Mouse (Mus musculus): ENCODE results near the gene Psd. TPM values are rescaled to one million over a fixed set of nuclear protein-coding genes. Genes with fewer than 3 reads are reported as not detected.

Gene Psd
- polyA plus RNA-seq, 1 experiment from 2014 or later, result 12.0 TPM

DNA sequence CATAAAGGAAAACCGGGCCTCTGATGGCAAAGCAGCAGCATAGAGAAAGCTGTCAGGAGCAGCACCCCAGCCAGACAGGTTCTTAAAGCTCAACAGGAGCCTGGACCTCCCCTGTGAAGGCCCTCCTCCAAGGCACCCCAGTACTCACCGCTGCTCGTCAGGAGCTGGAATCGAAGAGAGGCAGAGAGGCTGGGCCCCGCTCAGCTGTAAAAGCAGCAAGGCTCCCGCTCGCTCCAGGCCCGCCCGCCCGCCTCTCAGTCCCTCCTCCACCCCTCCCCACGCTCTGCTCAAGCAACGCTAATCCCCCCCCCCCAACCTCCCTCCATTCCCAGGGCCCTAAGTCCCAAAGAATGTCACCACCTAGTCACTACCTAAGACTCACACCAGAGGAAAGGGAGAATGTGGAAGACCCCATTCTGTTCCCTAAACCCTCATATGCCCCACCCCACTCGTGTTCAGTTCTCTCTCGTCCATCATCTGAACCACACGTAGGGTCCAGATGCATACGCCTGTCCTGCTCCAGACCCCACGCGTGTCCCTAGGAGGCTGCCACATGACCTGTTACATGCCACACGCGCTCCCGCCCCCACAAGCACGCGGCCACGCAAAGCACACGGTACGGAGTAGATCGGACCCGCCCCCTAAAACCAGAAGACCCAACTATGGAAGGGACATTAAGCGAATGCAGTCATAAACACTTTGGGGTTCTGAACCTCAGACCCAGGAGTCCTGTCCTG, 769 bp downstream of the Psd start:
- H3K4me1 ChIP-seq (replicated peaks), result peaks cover 22% of the 10 kb centered on the region
- H3K9me3 ChIP-seq (replicated peaks), result no peaks in the 10 kb centered on the region
- H3K27ac ChIP-seq (ENCODE audit: poor library complexity, severe bottlenecking), result no peak overlapping the region
- peaks cover 65% of the 10 kb centered on the region for H3K27me3 ChIP-seq (replicated peaks)
- H3K36me3 ChIP-seq, result peaks cover 9% of the 10 kb centered on the region
- 0 out of 2 replicates have a peak overlapping the region, but pooled peaks have one; percentile 28 for H3K4me3 ChIP-seq
- ATAC-seq (ENCODE audit: insufficient number of reproducible peaks, low FRiP score), result no peak
- H3K9ac ChIP-seq, result no peak overlapping the region
- H3K4me2 ChIP-seq, result peak overlapping the region; percentile 99
- 5% methylated on average over 29 of the region's 29 CpGs for WGBS

DNA sequence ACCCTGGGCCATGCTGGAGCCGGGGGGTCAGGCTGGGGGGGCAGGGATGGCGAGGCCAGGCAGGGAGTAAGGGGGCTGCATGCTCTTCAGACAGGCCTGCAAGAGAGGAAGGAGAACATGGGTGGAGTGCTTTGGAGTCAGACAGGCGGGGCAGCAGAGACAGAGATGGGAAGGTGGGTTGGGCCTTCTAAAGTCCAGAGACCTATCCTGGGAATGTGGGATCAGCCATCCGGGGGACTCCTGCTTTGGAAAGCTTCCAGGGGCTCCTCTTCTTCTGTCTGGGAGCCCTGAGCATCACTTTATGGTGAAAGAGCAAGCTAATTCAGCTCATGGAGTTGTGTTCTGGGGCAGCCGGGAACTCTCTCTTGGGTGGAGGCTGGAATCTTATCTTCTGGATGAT, 2.0 kb downstream of the Psd start:
- no peak for ATAC-seq (ENCODE audit: insufficient number of reproducible peaks, low FRiP score)
- no peaks in the 10 kb centered on the region for H3K9me3 ChIP-seq (replicated peaks)
- 51% methylated on average over 5 of the region's 5 CpGs for WGBS
- no peak overlapping the region for H3K27ac ChIP-seq (ENCODE audit: poor library complexity, severe bottlenecking)
- no peaks in the 10 kb centered on the region for H3K36me3 ChIP-seq
- H3K4me3 ChIP-seq, result no peak overlapping the region
- H3K27me3 ChIP-seq (replicated peaks), result peaks cover 77% of the 10 kb centered on the region
- no peak overlapping the region for H3K9ac ChIP-seq
- peaks cover 22% of the 10 kb centered on the region for H3K4me1 ChIP-seq (replicated peaks)
- no peak overlapping the region for H3K4me2 ChIP-seq

DNA sequence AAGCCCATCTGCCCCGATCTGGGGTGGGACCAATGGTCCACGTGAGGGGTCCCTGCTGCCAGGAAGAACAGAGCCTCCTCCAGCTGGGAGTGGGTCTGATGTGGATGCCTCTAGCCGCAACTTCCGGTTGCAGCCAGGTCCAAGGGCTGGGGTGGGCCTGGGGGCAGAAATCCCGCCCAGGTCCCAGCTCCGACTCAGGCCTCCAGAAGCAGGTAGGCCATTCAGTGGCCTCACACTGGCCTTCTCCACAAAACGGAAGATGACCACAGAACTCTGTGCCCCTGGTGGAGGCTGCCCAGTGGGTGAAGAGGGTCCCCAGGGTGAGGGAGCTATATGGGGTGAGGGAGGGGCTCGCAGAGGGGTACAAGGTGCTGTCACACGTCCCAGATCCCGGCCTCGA, 2.6 kb downstream of the Psd start:
- H3K4me1 ChIP-seq (replicated peaks), result peaks cover 21% of the 10 kb centered on the region
- H3K9ac ChIP-seq, result no peak overlapping the region
- H3K4me2 ChIP-seq, result no peak overlapping the region
- H3K9me3 ChIP-seq (replicated peaks), result no peaks in the 10 kb centered on the region
- H3K4me3 ChIP-seq, result no peak overlapping the region
- no peak overlapping the region for H3K27ac ChIP-seq (ENCODE audit: poor library complexity, severe bottlenecking)
- peaks cover 83% of the 10 kb centered on the region for H3K27me3 ChIP-seq (replicated peaks)
- H3K36me3 ChIP-seq, result no peaks in the 10 kb centered on the region
- WGBS, result 50% methylated on average over 11 of the region's 11 CpGs
- no peak for ATAC-seq (ENCODE audit: insufficient number of reproducible peaks, low FRiP score)

DNA sequence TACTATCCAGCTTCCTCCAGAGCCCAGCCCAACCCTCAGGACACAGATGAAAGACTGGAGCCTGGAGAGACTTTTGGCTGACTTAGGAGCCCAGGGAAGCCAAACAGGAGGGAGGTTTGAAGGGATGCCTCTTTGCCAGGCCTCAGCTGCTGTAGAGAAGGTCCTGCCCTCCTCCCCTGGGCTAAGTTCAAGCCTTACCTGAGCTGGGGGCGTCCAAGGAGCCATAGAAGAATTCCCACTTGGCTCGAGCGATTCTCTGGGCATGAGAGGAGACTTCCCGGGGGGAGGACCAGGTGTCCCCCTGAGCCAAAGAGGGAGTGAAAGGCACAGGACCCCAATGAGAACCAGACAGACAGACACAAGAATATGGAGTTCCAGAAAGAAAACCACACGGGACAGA, 3.2 kb downstream of the Psd start:
- Histone ChIP-seq H3K9ac (no peak overlapping the region), H3K9me3 (replicated peaks) (no peaks in the 10 kb centered on the region), H3K4me2 (no peak overlapping the region), H3K36me3 (no peaks in the 10 kb centered on the region), H3K4me1 (replicated peaks) (peaks cover 20% of the 10 kb centered on the region), H3K4me3 (no peak overlapping the region), H3K27ac (ENCODE audit: poor library complexity, severe bottlenecking) (no peak overlapping the region), H3K27me3 (replicated peaks) (peaks cover 89% of the 10 kb centered on the region)
- WGBS, result 60% methylated on average over 5 of the region's 5 CpGs
- no peak for ATAC-seq (ENCODE audit: insufficient number of reproducible peaks, low FRiP score)

GRCm38 (mm10) chr19:46322996-46323572, 3.9 kb downstream of the Psd start:
- no peaks in the 10 kb centered on the region for H3K36me3 ChIP-seq
- H3K4me2 ChIP-seq, result no peak overlapping the region
- H3K4me1 ChIP-seq (replicated peaks), result peaks cover 25% of the 10 kb centered on the region
- peaks cover 96% of the 10 kb centered on the region for H3K27me3 ChIP-seq (replicated peaks)
- H3K9me3 ChIP-seq (replicated peaks), result no peaks in the 10 kb centered on the region
- no peak overlapping the region for H3K27ac ChIP-seq (ENCODE audit: poor library complexity, severe bottlenecking)
- H3K4me3 ChIP-seq, result no peak overlapping the region
- 68% methylated on average over 13 of the region's 13 CpGs for WGBS
- H3K9ac ChIP-seq, result no peak overlapping the region
- no peak for ATAC-seq (ENCODE audit: insufficient number of reproducible peaks, low FRiP score)

- no peak for ATAC-seq (ENCODE audit: insufficient number of reproducible peaks, low FRiP score)
- H3K27ac ChIP-seq (ENCODE audit: poor library complexity, severe bottlenecking), result no peak overlapping the region
- H3K9me3 ChIP-seq (replicated peaks), result no peaks in the 10 kb centered on the region
- H3K36me3 ChIP-seq, result no peaks in the 10 kb centered on the region
- H3K4me2 ChIP-seq, result no peak overlapping the region
- no peak overlapping the region for H3K9ac ChIP-seq
- WGBS, result 35% methylated on average over 11 of the region's 11 CpGs
- peaks cover 100% of the 10 kb centered on the region for H3K27me3 ChIP-seq (replicated peaks)
- H3K4me3 ChIP-seq, result no peak overlapping the region
- peaks cover 26% of the 10 kb centered on the region for H3K4me1 ChIP-seq (replicated peaks)
Measured at GRCm38 (mm10) chr19:46322144-46322995, 4.6 kb downstream of the Psd start.

DNA sequence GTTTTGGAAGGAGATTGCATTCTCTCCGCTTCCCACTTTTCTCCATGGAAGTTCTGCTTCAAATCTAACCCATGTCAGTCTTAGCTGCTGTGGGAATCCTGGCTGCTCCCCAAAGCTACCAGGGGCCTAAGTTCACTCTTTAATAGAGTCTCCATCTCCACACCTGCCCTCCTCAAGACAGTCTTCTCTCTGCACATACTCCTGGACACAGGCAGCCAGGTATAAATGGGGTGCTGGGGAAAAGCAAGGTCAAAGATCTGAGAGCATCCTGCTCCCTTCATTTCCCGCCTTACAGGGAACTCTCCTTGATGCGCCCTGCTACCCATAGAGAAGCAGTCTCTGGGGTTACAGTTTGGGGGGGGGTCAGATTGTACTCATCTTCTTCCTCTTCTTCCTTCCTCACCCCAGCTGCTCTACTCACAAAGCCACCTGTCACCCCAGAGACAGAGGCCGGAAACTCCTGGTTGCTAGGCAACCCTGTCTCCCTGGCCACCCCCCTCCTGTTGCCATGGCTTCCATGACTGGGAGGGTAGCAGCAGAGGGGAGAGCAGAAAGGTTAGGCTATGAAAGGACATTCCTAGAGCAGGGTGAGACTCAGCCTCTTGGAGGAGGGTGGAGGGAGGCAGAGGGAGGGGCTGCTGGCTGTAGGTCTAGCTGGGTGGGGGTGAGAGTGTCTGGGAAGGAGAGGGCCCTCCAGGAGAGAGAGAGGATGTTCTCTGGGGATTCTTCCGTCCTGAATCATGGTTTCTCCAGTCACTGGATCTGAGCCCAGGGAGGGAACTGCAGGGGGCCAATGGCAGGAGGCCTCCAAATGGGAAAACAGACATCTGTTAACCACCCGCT, 5.6 kb downstream of the Psd start:
- no peak overlapping the region for H3K9ac ChIP-seq
- ATAC-seq (ENCODE audit: insufficient number of reproducible peaks, low FRiP score), result no peak
- H3K27me3 ChIP-seq (replicated peaks), result peaks cover 100% of the 10 kb centered on the region
- H3K4me3 ChIP-seq, result no peak overlapping the region
- no peak overlapping the region for H3K4me2 ChIP-seq
- no peaks in the 10 kb centered on the region for H3K9me3 ChIP-seq (replicated peaks)
- no peaks in the 10 kb centered on the region for H3K36me3 ChIP-seq
- 30% methylated on average over 6 of the region's 6 CpGs for WGBS
- peaks cover 27% of the 10 kb centered on the region for H3K4me1 ChIP-seq (replicated peaks)
- no peak overlapping the region for H3K27ac ChIP-seq (ENCODE audit: poor library complexity, severe bottlenecking)

DNA sequence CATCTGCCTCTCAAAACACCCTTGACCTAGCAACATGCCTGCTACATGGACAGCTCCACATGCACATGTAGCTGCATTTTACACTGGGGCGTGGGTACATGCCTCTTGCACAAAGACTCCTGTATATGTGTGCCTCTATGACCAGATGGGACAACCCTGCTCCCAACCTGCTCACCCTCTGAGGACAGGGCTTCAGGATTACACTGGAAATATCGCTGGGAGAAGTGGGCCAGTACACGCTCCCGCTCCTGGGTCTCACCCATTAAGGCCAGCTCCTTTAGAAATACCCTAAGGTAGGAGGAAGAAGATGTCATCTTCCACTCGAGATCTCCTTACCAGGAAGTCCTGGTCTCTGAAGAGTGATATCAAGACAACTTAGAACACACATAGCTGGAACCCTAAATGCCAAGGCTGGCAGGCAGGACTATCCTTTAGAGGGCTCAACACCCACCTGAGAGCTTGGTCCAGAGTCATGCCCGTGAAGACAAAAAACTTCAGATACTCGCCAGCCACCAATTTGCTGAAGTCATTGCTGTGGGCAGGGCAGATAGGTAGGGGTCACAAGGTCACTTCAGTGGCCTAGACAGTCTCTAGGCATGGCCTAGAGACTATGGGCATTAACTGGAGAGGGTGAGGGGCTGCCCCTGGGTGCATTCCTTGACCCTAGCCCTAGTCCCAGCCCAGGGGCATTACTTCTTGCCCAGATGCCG, 6.7 kb downstream of the Psd start:
- no peak overlapping the region for H3K9ac ChIP-seq
- no peak for ATAC-seq (ENCODE audit: insufficient number of reproducible peaks, low FRiP score)
- WGBS, result 73% methylated on average over 8 of the region's 8 CpGs

GRCm38 (mm10) chr19:46318586-46319378, 8.2 kb downstream of the Psd start:
- Histone ChIP-seq H3K27me3 (replicated peaks) (peaks cover 100% of the 10 kb centered on the region), H3K9me3 (replicated peaks) (no peaks in the 10 kb centered on the region), H3K9ac (0 out of 2 replicates have a peak overlapping the region, but pooled peaks have one; percentile 1), H3K4me3 (peak overlapping the region; percentile 54), H3K27ac (ENCODE audit: poor library complexity, severe bottlenecking) (no peak overlapping the region), H3K4me2 (peak overlapping the region; percentile 78), H3K36me3 (no peaks in the 10 kb centered on the region), H3K4me1 (replicated peaks) (peaks cover 51% of the 10 kb centered on the region)
- ATAC-seq (ENCODE audit: insufficient number of reproducible peaks, low FRiP score), result no peak
- WGBS, result 10% methylated on average over 16 of the region's 16 CpGs

More for the DNA sequence above, 6.7 kb downstream of the Psd start:
- H3K4me3 ChIP-seq, result no peak overlapping the region
- H3K4me2 ChIP-seq, result no peak overlapping the region
- H3K4me1 ChIP-seq (replicated peaks), result peaks cover 38% of the 10 kb centered on the region
- H3K36me3 ChIP-seq, result no peaks in the 10 kb centered on the region
- peaks cover 100% of the 10 kb centered on the region for H3K27me3 ChIP-seq (replicated peaks)
- no peak overlapping the region for H3K27ac ChIP-seq (ENCODE audit: poor library complexity, severe bottlenecking)
- H3K9me3 ChIP-seq (replicated peaks), result no peaks in the 10 kb centered on the region

All from heart, embryonic 12.5 days (tissue).